Mouse (Mus musculus): Measurements from ENCODE around the gene Nfyc. TPM values are rescaled to one million over a fixed set of nuclear protein-coding genes. Genes with fewer than 3 reads are reported as not detected.

Nfyc gene
- polyA plus RNA-seq, 2 experiments from 2014 or later = 64.7 to 67.5 TPM

DNA sequence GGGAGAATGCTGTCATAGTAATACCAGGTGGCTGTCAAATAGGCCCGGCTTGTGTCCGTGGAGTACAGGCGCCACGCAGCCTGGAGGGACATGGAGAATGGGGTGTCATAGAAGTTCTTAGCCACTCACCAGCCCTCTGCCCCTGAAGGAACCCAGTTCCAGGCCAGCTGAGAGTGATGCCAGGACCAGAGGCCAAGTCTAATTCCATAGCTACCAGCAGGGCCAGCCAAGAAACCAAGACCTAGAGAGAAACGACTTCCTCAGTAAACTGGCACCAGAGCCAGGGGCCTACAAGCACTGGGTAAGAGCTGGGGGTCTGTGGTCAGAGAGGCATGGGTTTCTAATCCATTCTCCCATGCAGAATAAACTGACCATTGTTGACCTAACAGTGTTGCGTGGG, 118.4 kb downstream of the Nfyc start:
- no peak for ATAC-seq

DNA sequence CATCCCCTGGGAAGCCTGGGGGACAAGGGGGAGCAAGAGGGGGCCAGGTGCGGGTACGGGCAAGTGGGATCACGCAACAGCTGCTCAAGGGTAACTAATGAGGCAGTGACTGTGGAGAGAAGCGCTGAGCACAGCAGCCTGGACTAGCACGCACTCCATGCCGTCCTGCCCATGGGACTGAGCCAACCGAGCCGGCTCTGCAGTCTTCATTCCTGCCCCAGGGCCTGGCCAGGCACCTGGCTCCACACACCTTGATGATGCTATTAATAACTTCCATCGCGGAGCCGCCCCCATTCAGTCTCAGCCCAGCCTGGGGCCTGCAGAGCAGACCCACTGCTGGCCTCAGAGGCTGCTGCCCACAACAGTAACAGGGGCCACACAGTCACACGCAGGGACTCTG, 119.1 kb downstream of the Nfyc start:
- no peak for ATAC-seq

Other genes starting within 250 kb of the Nfyc start
- gene Gm8439, start 242.8 kb downstream of the Nfyc start, polyA plus RNA-seq (2017; shearing (Covaris generic)) = under 1 TPM in 1 of 2 experiments, not detected in 1; 0.83 TPM
- not detected for gene Cited4, start 165.0 kb downstream of the Nfyc start, polyA plus RNA-seq (2017; shearing (Covaris generic))
- not detected for gene Kcnq4, start 83.0 kb downstream of the Nfyc start, polyA plus RNA-seq (2017; shearing (Covaris generic))
- 1 to 10 TPM in 1 of 2 experiments, under 1 TPM in 1; 0.63 to 1.2 TPM for gene Rims3, start 23.2 kb upstream of the Nfyc start, polyA plus RNA-seq (2017; shearing (Covaris generic))
- 10 to 100 TPM; 32.5 to 33.4 TPM for gene Exo5, start 93.4 kb upstream of the Nfyc start, polyA plus RNA-seq (2017; shearing (Covaris generic))
- gene Zfp69, start 120.1 kb upstream of the Nfyc start, polyA plus RNA-seq (2017; shearing (Covaris generic)) = 1 to 10 TPM; 1.1 to 1.2 TPM
- gene Smap2, start 185.7 kb upstream of the Nfyc start, polyA plus RNA-seq (2017; shearing (Covaris generic)) = 10 to 100 TPM; 34.0 to 37.4 TPM
- gene Col9a2, start 207.8 kb upstream of the Nfyc start, polyA plus RNA-seq (2017; shearing (Covaris generic)) = not detected